Mouse (Mus musculus) 416B (cell line): ENCODE measurements around the gene Mrpl3.
"Not testable (repeated sequence)": the region's sequence is repeated elsewhere in the genome, so short reads cannot be mapped to it uniquely, and the experiment has no call there.

Source experiments
- DNase-seq: peaks from one replicate; pipeline ENCODE4 v3.0.0; 2011; ENCODE audit warnings: low read depth

Gene Mrpl3

GRCm38 (mm10) chr9:105053147-105053557 is at the start of gene Mrpl3:
TSS of gene Mrpl3 (plus strand) at chr9:105053239.
- DNase-seq, result peak; percentile 85

DNA sequence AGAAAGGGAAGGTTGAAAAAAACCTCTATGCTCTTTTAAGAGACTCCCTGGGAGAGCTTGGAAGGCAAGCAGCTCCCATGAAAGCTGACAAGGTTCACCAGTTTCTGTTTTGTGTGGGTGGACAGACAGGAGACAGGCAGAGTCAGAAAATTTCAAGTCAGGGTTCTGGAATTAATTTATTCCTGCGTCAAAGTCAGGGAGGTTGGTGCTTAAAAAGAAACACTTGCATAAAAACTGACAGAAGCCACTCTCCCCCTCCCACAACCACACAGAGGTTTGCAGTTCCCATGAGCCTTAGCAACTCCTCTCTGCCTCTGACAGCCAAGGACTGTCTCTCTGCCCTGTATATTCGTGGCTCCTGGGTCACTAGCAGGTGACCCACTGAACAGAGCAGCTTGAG is 42.3 kb upstream of the Mrpl3 start:
- no peak for DNase-seq

- DNase-seq, result no peak
These were observed 34.9 kb upstream of the Mrpl3 start for GRCm38 (mm10) chr9:105018186-105018585.

DNA sequence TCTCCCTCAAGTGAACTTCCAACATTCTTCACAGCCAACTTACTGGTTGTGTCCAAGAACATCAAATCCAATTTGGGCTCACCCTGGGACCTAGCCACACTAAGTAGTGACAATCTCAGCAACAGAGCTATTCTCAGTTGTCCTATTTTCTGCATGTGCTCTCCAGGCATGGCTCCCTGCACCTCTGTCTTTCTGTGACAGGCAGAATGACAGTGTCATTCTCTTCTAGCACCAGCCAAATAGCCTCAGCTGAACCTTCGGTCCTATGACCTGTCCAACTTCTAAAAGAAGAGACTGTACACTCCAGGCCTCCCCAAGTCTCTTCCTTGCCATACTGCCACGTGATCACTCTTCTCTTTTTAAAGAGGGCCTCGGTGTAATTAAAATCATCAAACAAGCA is 24.7 kb upstream of the Mrpl3 start:
- no peak for DNase-seq

GRCm38 (mm10) chr9:105032572-105032971 is 20.5 kb upstream of the Mrpl3 start:
- DNase-seq, result no peak

DNA sequence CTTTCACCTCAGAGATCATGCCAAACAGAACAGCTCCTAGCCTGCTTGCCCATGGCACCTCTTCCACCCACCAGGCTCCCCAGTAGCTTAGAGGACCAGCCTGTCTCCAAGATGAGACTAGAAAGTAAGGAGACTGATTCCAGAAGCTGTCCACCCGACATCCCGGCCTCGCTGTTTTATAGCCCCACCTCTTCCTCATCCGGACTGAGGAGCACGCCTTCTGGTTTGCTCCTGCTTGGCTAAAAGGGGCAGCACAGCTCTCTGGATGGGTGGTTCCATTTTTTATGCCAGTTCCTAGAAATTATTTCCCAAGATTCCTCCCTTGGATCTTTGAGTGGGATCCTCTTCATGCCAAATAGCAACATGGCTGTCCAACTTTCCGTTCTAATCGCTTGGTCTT is 19.4 kb upstream of the Mrpl3 start:
- no peak for DNase-seq

GRCm38 (mm10) chr9:105037847-105038246 is 15.2 kb upstream of the Mrpl3 start:
- DNase-seq, result no peak

GRCm38 (mm10) chr9:105046014-105046413 is 7.0 kb upstream of the Mrpl3 start:
- DNase-seq, result no peak

- no peak for DNase-seq
These were observed 4.7 kb upstream of the Mrpl3 start for GRCm38 (mm10) chr9:105048351-105048750.

DNA sequence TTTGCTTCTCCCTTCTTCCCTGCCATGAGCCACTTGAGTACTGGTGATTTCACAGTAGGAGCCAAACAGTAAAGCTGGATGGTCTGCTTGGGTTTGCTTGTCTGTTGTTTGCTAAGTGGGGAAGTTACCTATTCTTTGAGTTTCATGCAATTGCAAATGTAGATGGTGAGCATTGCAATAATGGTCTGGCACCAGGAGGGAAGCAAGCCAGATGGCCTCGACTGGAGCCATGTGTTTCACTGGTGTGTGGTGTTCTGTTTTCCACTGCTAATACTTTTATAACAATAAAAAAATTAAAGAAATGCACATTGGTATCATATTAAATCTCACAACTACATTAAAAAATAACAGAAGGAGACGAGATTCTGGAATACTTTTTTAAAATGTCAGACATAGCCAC is 3.4 kb upstream of the Mrpl3 start:
- DNase-seq, result no peak

DNA sequence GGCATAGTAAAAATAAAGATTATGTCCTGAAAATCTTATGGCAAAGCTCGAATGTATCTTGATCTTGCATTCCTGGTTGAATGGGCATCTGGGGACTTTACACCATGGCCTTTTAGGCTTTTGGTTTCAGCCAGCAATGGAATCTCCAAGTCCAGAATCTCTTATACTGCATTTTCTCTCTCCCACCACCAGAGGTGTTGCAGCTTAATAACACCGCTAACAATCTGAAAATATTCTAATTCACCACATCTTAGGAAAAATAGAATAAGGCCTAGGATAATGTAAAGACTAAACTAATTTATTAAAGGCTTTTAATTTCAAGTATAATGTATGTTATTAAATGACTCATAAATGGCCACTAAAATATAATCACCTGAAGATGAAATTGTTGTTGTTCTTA is 2.8 kb upstream of the Mrpl3 start:
- no peak for DNase-seq

DNA sequence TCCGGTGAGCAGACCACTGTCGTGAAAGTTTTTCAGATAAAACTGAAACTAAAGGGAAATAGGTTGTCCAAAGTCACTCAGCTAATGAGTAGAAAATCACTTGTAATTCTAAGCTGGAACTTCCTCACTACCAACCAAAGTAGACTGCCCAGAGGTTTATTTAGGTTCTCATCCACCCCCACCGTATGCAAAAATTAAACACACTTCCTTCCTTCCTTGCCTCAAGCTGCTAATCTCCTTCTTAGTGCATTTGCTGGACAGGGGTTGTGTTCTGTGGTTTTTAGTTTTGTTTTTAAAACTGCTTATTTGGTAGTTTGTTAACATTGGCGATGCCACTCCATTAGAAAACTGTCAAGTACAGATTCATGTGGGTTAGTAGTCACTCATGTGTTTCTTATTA is 773 bp downstream of the Mrpl3 start:
- peak; percentile 67 for DNase-seq

GRCm38 (mm10) chr9:105069106-105069505 is 16.1 kb downstream of the Mrpl3 start:
- DNase-seq, result no peak

GRCm38 (mm10) chr9:105072991-105073748 is 20.1 kb downstream of the Mrpl3 start:
- peak; percentile 23 for DNase-seq

DNA sequence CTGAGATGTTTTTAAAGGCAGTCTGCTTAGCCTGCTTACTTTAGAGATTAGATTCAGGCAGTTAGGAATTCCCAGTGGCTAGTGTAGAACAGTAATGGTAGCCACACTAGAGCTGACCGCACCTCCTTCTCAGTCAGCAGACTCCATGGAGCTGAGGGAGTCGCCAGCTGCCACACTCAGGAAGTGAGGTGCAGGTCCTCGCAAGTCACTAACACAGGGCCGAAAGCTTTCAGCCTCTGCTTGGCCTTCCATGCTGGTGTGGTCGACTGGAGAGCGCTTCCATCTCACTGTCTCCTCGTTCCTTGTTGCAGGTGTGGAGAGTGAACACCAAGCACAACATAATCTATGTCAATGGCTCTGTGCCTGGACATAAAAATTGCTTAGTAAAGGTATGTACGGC is 21.8 kb downstream of the Mrpl3 start:
- DNase-seq, result no peak

DNA sequence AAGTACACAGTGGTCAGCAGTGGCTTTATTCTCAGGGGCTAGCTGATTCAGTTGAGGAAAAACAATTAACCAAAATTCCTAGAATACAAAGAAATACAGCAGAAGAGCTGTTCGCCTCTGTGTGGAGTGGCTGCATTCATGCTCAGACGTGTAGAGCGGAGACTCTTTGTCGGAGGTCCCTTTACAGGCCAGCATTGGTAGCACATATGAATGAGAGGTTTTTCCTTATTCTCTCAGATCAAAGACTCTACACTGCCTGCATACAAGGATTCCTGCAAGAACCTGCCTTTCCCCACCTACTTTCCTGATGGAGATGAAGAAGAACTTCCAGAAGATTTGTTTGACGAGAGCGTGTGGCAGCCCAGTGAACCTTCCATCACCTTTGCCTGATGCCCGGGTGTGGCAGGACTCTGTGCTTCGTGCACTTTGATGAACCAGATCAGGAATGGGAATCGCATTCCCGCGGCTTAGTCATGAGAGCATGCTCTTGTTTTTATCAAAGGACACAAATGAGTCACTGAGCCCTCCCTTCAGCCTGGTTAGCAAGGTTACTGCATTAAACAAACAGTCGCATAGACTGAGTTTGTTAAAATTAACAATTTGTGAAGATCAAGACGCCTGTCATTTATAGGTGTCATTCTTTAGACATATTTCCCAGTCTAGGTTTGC is 23.9 kb downstream of the Mrpl3 start:
- DNase-seq, result no peak

DNA sequence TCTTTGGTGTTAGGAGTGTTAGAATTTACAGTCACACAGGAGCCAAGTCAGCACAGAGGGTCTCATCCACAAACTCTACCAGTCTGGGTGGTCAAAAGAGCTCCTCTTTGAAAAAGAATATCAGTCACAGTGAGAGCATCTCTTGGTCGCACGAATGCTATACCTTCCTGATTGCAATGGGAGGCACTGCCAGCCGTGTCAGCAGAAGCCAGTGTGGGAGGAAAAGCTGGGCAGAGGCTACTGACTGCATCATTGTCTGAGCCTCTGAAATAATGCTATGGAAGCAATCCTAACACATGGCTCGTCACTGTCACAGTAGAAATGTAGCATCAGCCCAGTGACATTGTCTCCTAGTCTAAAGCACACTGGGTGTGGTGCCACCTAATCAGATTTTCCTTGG is 25.4 kb downstream of the Mrpl3 start:
- no peak for DNase-seq

GRCm38 (mm10) chr9:105080246-105080645 is 27.2 kb downstream of the Mrpl3 start:
- DNase-seq, result no peak

DNA sequence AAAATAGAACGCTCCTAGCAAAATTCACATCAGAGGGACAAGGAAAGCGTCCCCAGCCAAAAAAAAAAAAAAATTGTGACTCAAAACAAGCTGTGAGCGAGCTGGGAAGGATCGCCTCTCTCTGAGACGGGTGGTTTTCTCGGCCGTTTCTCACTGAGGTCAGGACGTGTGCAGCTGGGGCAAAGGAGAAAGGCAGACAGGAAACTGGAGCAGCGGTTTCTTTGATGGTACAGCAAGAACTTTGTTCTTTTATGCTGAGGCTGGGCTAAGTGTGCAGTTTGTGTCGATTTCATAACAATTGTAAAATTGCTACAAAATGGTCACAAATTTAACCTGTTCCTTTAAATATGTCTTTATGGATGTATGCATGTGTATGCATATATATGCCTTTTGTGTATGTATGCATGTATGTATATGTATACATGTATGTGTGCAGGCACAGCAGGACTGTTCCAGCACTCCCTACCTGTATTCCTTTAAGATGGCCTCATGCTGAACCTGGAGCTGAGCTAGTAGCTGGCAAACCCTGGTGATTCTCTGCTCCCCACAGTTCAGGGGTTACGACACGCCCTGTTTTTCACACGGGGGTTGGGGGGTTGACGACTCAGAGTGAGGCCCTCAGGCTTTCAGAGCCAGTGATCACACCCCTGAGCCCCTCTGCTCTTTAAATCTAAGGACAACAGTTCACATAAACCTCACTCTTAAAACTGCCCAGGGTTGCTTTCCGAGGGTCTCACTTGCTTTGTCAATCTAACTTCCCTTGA is 48.0 kb downstream of the Mrpl3 start:
- DNase-seq, result no peak

DNA sequence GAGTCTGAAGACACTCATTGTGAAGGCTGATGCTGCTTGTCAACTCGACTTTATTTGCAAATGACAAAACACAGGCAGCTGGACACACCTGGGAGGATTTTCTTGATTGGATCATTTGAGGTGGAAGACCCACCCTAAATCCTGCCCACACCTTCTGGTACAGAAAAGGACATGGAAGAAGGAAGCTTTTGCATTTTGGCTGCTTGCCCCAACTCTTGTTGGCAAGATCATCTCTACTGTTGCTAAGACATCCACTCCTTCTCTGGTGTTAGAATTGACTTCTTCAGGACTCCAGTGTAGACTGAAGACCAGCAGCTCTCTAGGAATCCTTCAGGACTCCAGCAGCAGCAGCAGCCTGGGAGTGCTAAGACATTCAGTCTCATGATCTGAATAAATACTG is 48.9 kb downstream of the Mrpl3 start:
- DNase-seq, result no peak

DNA sequence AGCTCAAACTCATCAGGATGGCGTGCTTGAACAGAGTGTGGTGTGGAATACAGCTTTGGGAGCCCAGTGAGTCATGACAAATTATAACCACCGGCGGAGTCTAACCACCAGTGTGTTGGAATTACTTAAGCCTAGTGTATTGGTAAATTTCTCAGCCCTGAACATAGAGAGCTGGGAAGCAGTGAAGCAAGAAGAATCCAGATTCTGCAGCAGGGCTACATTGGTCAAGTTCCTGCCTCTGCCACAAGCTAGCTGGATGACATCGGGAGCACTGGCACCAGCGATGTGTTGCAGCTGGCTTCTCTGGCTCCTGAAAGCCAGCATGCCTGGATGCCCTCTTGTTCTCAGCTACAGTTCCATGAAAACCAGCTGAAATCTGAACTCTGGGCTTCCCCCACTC is 50.9 kb downstream of the Mrpl3 start:
- no peak for DNase-seq

- DNase-seq, result not testable (repeated sequence)
These were observed 72.2 kb downstream of the Mrpl3 start for GRCm38 (mm10) chr9:105125206-105125605.
